Mouse (Mus musculus): ENCODE data around the gene Oard1. TPM values are rescaled to one million over a fixed set of nuclear protein-coding genes. Genes with fewer than 3 reads are reported as not detected.

Oard1 gene
- 36.6 and 44.1 TPM in 2 replicates for polyA plus RNA-seq (2011; ENCODE audit: insufficient read depth, insufficient read length, low replicate concordance, missing spikeins)

DNA sequence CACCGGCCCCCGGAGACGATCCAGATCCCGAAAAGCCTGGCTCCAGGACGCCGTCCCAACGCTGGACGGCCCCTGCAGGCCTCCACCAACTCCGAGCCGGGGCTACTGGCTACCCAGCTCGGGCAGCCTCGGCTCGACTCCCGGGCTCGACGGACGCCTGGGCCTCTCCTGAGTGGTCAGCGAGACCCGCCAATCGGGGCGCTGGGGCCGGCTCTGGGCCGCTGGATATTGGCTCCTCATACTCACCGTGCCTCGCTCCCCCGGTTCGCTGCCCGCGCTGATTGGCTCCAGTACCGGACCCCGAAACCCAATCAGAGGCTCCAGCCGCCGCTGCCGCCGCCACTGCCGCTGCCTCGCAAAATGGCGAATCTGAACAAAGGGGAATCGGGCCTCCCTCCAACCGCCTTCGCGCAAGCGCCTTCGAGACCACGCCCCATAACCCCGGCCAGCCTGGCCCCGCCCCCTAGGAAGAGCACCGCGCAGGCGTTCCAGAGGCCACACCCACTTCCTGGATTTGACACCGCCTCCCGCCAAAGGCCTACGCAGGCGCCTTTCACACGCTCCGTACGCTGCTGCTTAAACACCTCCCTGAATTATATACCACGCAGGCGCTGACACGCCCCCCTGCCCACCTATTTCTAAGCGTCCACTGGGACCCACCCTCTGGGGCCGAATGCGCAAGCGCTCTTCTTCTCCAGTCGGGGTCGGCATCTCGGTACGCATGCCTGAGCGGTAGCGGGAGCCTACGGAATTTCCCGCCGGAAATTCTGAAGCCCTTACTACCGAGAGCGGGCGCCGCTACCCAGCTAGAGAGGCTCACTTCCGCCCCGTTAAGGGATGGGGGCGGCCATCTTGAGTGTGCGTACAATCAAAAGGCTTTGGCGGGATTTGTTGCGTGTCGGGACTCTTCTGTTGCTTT is at the start of gene Oard1, which contains the start of gene Nfya:
TSS of gene Oard1 (plus strand) at position 635 of the 919 bp plus-strand sequence.
TSS of gene Nfya (minus strand) at position 527 of the 919 bp plus-strand sequence.
- H3K4me1 ChIP-seq (ENCODE audit: control insufficient read depth, insufficient read depth, low read length) = peaks cover 3% of the 10 kb centered on the region

DNA sequence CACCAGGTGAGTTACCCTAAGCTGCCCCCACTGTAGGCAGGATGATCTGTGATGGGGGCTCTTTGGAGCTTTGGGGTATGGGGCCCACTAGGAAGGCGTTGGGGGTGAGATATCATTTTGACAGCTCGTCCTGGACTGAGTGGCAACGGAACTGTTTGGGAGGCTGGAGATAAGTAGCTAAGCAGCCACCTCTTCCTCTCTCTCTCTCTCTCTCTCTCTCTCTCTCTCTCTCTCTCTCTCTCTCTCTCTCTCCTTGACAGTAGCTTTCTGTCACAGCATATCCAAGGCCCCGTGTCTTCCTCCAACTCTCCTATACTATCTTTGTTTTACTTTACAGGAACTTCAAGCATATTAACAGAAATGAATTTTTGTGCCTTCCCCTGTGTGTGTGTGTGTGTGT is 49.4 kb upstream of the Oard1 start:
- no peak overlapping the region for H3K27ac ChIP-seq (ENCODE audit: control insufficient read depth, insufficient read depth, low read depth, low read length, poor library complexity)
- WGBS = 15% methylated on average over 4 of the region's 4 CpGs

More for the DNA sequence above, at the start of gene Oard1, which contains the start of gene Nfya:
- TF ChIP-seq CTCF (IDR thresholded peaks at IDR 0.05; ENCODE audit: control insufficient read depth, insufficient read depth, low read length) (no peak), POLR2A (IDR thresholded peaks at IDR 0.05; ENCODE audit: borderline replicate concordance, control insufficient read depth, low read depth, low read length) (peak; percentile 63)
- Histone ChIP-seq H3K4me3 (replicated peaks; ENCODE audit: control insufficient read depth, low read depth, low read length) (peak within 1 kb of the TSS; percentile 87), H3K27ac (ENCODE audit: control insufficient read depth, insufficient read depth, low read depth, low read length, poor library complexity) (peak within 1 kb of the TSS; percentile 99)
- under 1% methylated on average over 84 of the region's 84 CpGs for WGBS

DNA sequence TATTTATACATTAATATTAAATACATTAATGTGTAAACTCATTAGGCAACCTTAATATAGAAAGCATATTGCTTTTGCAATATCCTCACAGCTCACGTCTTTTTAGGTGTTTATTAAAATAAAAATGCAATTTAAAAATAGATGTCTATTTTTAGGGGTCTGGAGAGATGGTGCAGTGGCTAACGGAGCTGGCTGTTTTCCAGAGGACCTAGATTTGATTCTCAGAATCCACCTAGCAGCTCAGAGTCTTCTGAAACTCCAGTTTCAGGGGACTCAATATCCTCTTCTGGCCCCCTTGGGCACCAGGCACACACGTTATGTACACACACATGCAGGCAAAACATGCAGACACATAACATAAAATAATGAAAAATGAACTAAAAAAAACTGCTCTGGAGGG is 47.5 kb upstream of the Oard1 start:
- Histone ChIP-seq H3K4me3 (replicated peaks; ENCODE audit: control insufficient read depth, low read depth, low read length) (no peak overlapping the region), H3K4me1 (ENCODE audit: control insufficient read depth, insufficient read depth, low read length) (no peaks in the 10 kb centered on the region; the same call in 1 of the 2 replicates), H3K27ac (ENCODE audit: control insufficient read depth, insufficient read depth, low read depth, low read length, poor library complexity) (no peak overlapping the region)
- 49% methylated on average over 3 of the region's 3 CpGs for WGBS
- no peak for TF ChIP-seq POLR2A (IDR thresholded peaks at IDR 0.05; ENCODE audit: borderline replicate concordance, control insufficient read depth, low read depth, low read length)
- no peak for TF ChIP-seq CTCF (IDR thresholded peaks at IDR 0.05; ENCODE audit: control insufficient read depth, insufficient read depth, low read length)

More for the DNA sequence above, 49.4 kb upstream of the Oard1 start:
- Histone ChIP-seq H3K4me3 (replicated peaks; ENCODE audit: control insufficient read depth, low read depth, low read length) (no peak overlapping the region), H3K4me1 (ENCODE audit: control insufficient read depth, insufficient read depth, low read length) (no peaks in the 10 kb centered on the region; the same call in 1 of the 2 replicates)
- no peak for TF ChIP-seq CTCF (IDR thresholded peaks at IDR 0.05; ENCODE audit: control insufficient read depth, insufficient read depth, low read length)
- no peak for TF ChIP-seq POLR2A (IDR thresholded peaks at IDR 0.05; ENCODE audit: borderline replicate concordance, control insufficient read depth, low read depth, low read length)

DNA sequence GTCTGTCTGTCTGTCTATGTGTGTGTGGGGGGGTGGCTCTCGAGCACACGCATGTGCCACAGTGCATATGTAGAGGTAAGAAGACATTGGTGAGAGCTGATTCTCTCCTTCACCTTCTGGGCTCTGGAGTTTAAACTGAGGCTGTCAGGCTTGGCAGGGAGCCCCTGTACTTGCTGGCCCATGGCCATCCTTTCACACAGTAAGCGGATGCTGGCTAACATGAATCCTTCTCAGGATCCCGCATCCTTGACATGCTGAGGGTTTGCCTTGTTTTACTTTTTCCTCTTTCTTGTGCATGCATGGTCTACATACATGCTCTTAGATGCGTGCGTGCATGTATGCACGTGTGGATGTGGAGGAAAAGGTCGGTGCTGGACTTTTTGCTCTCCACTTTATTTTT is 46.8 kb upstream of the Oard1 start:
- Histone ChIP-seq H3K27ac (ENCODE audit: control insufficient read depth, insufficient read depth, low read depth, low read length, poor library complexity) (no peak overlapping the region), H3K4me1 (ENCODE audit: control insufficient read depth, insufficient read depth, low read length) (no peaks in the 10 kb centered on the region; the same call in 1 of the 2 replicates), H3K4me3 (replicated peaks; ENCODE audit: control insufficient read depth, low read depth, low read length) (no peak overlapping the region)
- TF ChIP-seq POLR2A (IDR thresholded peaks at IDR 0.05; ENCODE audit: borderline replicate concordance, control insufficient read depth, low read depth, low read length) (no peak), CTCF (IDR thresholded peaks at IDR 0.05; ENCODE audit: control insufficient read depth, insufficient read depth, low read length) (no peak)
- 82% methylated on average over 8 of the region's 8 CpGs for WGBS

DNA sequence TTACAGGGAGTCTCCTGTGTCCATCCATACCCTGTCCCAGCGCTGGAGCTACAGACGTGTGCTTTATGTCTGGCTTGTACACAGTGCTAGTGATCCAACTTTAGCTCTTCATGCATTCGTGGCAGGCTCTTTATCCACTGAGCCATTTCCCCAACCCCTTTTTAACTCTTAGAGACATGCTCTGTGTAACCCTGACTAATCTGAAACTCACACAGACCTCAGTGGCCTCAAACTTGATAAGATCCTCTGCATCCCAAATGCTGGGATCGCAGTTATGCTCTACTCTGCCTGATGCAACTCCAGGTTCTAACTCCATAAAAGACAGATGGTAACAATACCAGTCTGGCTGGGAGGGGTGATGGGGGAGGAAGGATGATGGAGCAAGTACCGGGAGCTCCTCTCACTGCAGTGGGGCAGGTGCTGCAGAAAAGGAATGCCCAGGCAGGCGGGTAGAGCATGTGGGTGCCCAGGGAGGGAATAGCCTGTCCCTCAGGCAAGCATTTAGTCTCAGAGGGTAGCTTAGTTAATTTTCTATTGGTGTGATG is 46.3 kb upstream of the Oard1 start:
- Histone ChIP-seq H3K4me3 (replicated peaks; ENCODE audit: control insufficient read depth, low read depth, low read length) (no peak overlapping the region), H3K4me1 (ENCODE audit: control insufficient read depth, insufficient read depth, low read length) (no peaks in the 10 kb centered on the region; the same call in 1 of the 2 replicates), H3K27ac (ENCODE audit: control insufficient read depth, insufficient read depth, low read depth, low read length, poor library complexity) (no peak overlapping the region)
- 57% methylated on average over 6 of the region's 6 CpGs for WGBS
- TF ChIP-seq POLR2A (IDR thresholded peaks at IDR 0.05; ENCODE audit: borderline replicate concordance, control insufficient read depth, low read depth, low read length) (no peak), CTCF (IDR thresholded peaks at IDR 0.05; ENCODE audit: control insufficient read depth, insufficient read depth, low read length) (no peak)

DNA sequence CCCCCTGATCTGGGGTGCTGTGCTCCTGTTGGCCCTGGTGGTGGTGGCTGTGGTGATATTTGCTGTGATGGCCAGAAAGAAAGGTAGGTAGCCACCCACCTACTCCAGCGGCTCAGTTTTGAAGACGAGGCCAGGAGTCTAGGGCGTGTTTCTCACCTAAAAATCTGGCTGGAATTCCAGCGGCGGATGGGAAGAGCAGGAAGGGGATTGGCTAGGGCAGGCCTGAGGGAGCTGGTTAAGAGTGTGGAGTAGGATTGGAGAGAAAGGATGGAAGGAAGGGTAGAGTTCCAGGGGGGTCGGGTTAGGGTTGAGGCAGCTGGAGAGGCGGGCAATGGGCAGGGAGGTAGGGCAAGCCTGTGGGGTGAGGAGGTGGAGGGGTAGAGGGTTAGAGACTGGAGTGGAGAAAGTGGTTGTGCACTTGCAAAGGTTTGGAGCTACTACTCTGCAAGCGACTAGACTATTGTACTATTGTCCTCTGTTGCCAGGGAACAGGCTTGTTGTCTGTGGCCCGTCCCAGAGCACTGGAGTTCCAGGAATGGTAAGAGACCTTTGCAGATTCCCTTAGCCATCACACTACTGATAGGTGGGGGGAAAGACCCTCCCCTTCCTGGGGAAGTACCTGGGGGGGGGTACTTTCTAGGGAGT is 44.2 kb upstream of the Oard1 start:
- Histone ChIP-seq H3K4me3 (replicated peaks; ENCODE audit: control insufficient read depth, low read depth, low read length) (no peak overlapping the region), H3K4me1 (ENCODE audit: control insufficient read depth, insufficient read depth, low read length) (no peaks in the 10 kb centered on the region; the same call in 1 of the 2 replicates), H3K27ac (ENCODE audit: control insufficient read depth, insufficient read depth, low read depth, low read length, poor library complexity) (no peak overlapping the region)
- TF ChIP-seq POLR2A (IDR thresholded peaks at IDR 0.05; ENCODE audit: borderline replicate concordance, control insufficient read depth, low read depth, low read length) (no peak), CTCF (IDR thresholded peaks at IDR 0.05; ENCODE audit: control insufficient read depth, insufficient read depth, low read length) (no peak)
- 85% methylated on average over 9 of the region's 9 CpGs for WGBS

DNA sequence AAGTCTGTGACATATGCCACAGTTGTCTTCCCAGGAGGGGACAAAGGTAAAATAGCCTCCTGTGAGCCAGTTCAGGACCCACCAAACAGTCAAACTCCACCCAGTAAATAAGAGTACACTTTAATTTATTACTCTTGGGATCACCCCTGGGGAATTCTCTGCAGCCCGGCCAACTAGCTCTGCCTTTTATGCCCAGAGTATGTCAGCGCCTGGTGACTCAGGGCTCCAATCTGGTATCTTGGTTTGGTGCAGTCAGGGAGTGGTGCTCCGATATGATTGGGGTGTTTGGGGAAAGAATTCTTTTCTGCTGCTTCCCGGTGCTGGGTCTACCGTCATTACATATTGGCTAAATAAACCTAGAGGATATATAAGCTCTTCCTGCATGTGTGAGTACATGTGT is 43.0 kb upstream of the Oard1 start:
- no peak overlapping the region for H3K27ac ChIP-seq (ENCODE audit: control insufficient read depth, insufficient read depth, low read depth, low read length, poor library complexity)
- TF ChIP-seq POLR2A (IDR thresholded peaks at IDR 0.05; ENCODE audit: borderline replicate concordance, control insufficient read depth, low read depth, low read length) (no peak), CTCF (IDR thresholded peaks at IDR 0.05; ENCODE audit: control insufficient read depth, insufficient read depth, low read length) (no peak)
- WGBS = 91% methylated on average over 5 of the region's 5 CpGs
- H3K4me1 ChIP-seq (ENCODE audit: control insufficient read depth, insufficient read depth, low read length) = no peaks in the 10 kb centered on the region; the same call in 1 of the 2 replicates
- no peak overlapping the region for H3K4me3 ChIP-seq (replicated peaks; ENCODE audit: control insufficient read depth, low read depth, low read length)

DNA sequence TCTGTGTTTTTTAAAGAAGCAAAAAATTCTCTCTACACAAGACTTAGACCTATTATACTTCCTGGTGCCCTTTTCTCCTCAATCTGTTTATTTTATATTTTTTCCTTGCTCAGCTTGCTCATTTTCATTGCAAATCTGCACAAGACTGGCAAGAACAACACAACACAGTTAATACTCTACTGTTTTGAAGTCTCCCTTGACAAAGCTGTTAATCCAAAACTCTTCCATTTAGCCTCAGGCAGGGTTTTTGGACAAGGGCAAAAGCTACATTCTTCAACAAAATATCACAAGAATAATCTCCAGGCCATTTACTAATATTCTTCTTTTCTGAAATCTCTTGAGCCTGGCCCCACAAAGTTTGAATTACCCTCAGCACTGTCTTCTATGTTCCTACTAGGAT is 38.2 kb upstream of the Oard1 start:
- Histone ChIP-seq H3K4me3 (replicated peaks; ENCODE audit: control insufficient read depth, low read depth, low read length) (no peak overlapping the region), H3K4me1 (ENCODE audit: control insufficient read depth, insufficient read depth, low read length) (no peaks in the 10 kb centered on the region), H3K27ac (ENCODE audit: control insufficient read depth, insufficient read depth, low read depth, low read length, poor library complexity) (no peak overlapping the region)
- TF ChIP-seq POLR2A (IDR thresholded peaks at IDR 0.05; ENCODE audit: borderline replicate concordance, control insufficient read depth, low read depth, low read length) (no peak), CTCF (IDR thresholded peaks at IDR 0.05; ENCODE audit: control insufficient read depth, insufficient read depth, low read length) (no peak)

All from bone marrow, adult 2 months (tissue).